Mouse (Mus musculus): ENCODE measurements at regions not wholly inside any gene's neighbourhood (a gene's known extent, or its start where the extent isn't known, plus 50 kb on each side); places are given as distances from the start of the nearest gene placed in this dataset.

DNA sequence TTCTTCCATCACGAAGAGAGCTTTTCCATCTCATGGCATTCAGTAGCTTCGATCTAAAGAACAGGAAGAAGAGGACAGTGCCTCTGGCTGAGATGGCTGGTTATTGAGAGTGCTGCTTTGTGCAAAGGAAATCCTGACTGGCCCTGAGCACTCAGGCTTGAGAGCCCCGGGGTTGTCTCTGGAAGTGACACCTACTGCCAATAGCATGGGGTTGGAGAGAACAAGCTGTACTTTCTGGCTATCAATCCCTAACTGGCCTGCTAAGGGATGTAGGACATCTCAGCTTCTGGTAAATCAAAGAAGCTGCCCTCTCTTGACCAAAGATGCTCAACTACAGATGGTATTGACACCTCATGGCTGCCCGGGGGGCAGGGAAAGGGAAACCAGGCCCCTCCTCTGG lies 178.2 kb upstream of the Serpine2 start:
- no peak overlapping the region for H3K4me3 ChIP-seq (ENCODE audit: low read depth, low read length)
- WGBS: 81% methylated on average over 4 of the region's 4 CpGs

DNA sequence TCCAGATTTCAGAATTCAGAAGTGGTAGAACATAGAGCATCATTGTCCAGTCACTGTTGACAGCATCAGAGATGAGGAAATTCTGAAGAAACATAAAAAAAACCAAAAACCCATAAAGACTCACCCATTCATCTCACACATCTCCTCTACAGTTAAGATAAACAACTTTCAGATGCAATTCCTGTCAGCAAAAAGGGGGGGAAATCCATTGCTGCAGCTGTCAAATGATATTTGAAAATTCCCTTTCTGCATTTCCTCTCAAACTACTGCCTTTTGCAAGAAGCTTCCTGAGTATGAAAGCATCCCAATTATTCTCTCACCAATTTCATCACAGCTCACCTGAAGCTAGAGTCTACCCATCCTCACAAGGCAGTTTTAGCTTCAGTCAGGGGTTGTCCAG lies 177.1 kb upstream of the Serpine2 start:
- no peak overlapping the region for H3K27ac ChIP-seq (ENCODE audit: low read depth, low read length)
- H3K27me3 ChIP-seq (ENCODE audit: control insufficient read depth, insufficient read depth, low read length): no peaks in the 10 kb centered on the region
- no peak overlapping the region for H3K9ac ChIP-seq (ENCODE audit: low read length)
- no peak for ATAC-seq (ENCODE audit: insufficient read depth, low FRiP score, low TSS enrichment)
- DNase-seq (ENCODE audit: low spot score): no peak
- H3K9me3 ChIP-seq (ENCODE audit: control insufficient read depth, low read length): no peaks in the 10 kb centered on the region
- H3K4me3 ChIP-seq (ENCODE audit: low read depth, low read length): no peak overlapping the region
- no peak overlapping the region for H3K4me2 ChIP-seq (ENCODE audit: low read depth)
- H3K4me1 ChIP-seq (ENCODE audit: control insufficient read depth, insufficient read depth, low read length): no peaks in the 10 kb centered on the region
- H3K36me3 ChIP-seq (ENCODE audit: control insufficient read depth, insufficient read depth, low read length): no peaks in the 10 kb centered on the region

More for the DNA sequence above, 178.2 kb upstream of the Serpine2 start:
- no peaks in the 10 kb centered on the region for H3K9me3 ChIP-seq (ENCODE audit: control insufficient read depth, low read length)
- no peaks in the 10 kb centered on the region for H3K4me1 ChIP-seq (ENCODE audit: control insufficient read depth, insufficient read depth, low read length)
- no peaks in the 10 kb centered on the region for H3K36me3 ChIP-seq (ENCODE audit: control insufficient read depth, insufficient read depth, low read length)
- DNase-seq (ENCODE audit: low spot score) (no peak), ATAC-seq (ENCODE audit: insufficient read depth, low FRiP score, low TSS enrichment) (no peak)
- no peaks in the 10 kb centered on the region for H3K27me3 ChIP-seq (ENCODE audit: control insufficient read depth, insufficient read depth, low read length)
- H3K9ac ChIP-seq (ENCODE audit: low read length): no peak overlapping the region
- H3K4me2 ChIP-seq (ENCODE audit: low read depth): no peak overlapping the region
- H3K27ac ChIP-seq (ENCODE audit: low read depth, low read length): no peak overlapping the region

DNA sequence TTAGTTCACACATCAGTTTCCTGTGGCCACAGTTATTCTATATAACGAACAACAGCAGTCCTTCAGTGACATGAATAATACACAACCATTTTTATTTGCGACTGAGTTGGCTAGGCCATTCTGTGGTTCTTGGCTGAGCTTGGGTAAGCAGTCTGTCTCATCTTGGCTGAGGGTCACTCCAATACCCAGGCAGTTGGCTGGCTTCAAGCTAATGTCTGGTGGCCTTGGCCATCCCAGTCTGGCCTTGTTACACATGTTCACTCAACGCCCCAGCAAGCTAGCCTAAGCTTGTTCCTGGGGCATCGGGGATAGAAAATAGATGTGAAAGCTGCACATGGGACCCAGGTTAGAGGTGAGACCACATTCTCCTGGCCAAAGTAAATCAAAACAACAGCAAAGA lies 175.5 kb upstream of the Serpine2 start:
- Histone ChIP-seq H3K9ac (ENCODE audit: low read length) (no peak overlapping the region), H3K36me3 (ENCODE audit: control insufficient read depth, insufficient read depth, low read length) (no peaks in the 10 kb centered on the region), H3K9me3 (ENCODE audit: control insufficient read depth, low read length) (no peaks in the 10 kb centered on the region), H3K27me3 (ENCODE audit: control insufficient read depth, insufficient read depth, low read length) (no peaks in the 10 kb centered on the region), H3K4me2 (ENCODE audit: low read depth) (no peak overlapping the region), H3K4me1 (ENCODE audit: control insufficient read depth, insufficient read depth, low read length) (no peaks in the 10 kb centered on the region), H3K4me3 (ENCODE audit: low read depth, low read length) (no peak overlapping the region), H3K27ac (ENCODE audit: low read depth, low read length) (no peak overlapping the region)
- ATAC-seq (ENCODE audit: insufficient read depth, low FRiP score, low TSS enrichment) (no peak), DNase-seq (ENCODE audit: low spot score) (no peak)
- 99% methylated on average over 4 of the region's 4 CpGs for WGBS

DNA sequence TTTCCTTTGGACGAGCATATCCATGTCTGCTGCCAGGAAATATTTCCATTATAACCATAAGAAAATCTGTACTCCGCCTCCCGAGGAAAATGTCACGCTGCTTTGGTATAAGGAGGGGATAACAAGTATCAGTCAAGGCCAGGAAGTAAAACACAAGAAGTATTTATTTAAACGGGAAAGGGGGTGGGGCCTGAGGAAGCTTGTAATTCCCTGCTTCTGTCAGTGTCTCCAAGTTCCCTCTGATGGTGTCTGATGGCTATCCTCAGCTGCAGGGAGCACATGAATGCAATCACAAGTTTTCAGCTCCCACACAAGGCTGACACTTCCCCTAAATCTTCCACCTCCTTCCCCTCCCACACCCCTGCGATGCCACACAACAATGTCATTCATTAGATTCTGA lies 172.5 kb upstream of the Serpine2 start:
- Histone ChIP-seq H3K36me3 (ENCODE audit: control insufficient read depth, insufficient read depth, low read length) (no peaks in the 10 kb centered on the region), H3K4me2 (ENCODE audit: low read depth) (no peak overlapping the region), H3K9me3 (ENCODE audit: control insufficient read depth, low read length) (no peaks in the 10 kb centered on the region), H3K4me3 (ENCODE audit: low read depth, low read length) (no peak overlapping the region), H3K9ac (ENCODE audit: low read length) (no peak overlapping the region), H3K27ac (ENCODE audit: low read depth, low read length) (no peak overlapping the region), H3K27me3 (ENCODE audit: control insufficient read depth, insufficient read depth, low read length) (no peaks in the 10 kb centered on the region), H3K4me1 (ENCODE audit: control insufficient read depth, insufficient read depth, low read length) (no peaks in the 10 kb centered on the region)
- no peak; the same call in 1 of the 2 replicates for ATAC-seq (ENCODE audit: insufficient read depth, low FRiP score, low TSS enrichment)
- 59% methylated on average over 6 of the region's 6 CpGs for WGBS
- peak; percentile 17 for DNase-seq (ENCODE audit: low spot score)

DNA sequence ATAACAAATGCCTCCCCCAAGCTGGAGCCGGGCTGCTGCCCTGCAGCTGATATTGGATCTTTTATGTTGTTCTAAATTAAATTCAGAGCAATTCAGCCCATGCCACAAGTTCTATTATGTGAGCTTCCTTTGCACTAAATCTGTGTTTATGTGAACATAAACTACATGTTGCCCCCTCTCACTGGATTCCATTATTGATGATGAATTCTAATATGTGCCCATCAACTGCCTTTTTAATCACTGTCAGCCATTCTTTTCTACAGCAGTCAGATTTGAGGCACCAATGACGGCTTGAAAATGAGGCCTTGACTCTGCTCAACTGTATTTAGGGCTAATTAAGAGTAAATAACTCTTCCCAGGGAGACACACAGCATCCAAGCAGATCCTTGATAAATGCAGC lies 172.1 kb upstream of the Serpine2 start:
- DNase-seq (ENCODE audit: low spot score) (no peak), ATAC-seq (ENCODE audit: insufficient read depth, low FRiP score, low TSS enrichment) (no peak)
- Histone ChIP-seq H3K27ac (ENCODE audit: low read depth, low read length) (no peak overlapping the region), H3K4me3 (ENCODE audit: low read depth, low read length) (no peak overlapping the region), H3K36me3 (ENCODE audit: control insufficient read depth, insufficient read depth, low read length) (no peaks in the 10 kb centered on the region), H3K27me3 (ENCODE audit: control insufficient read depth, insufficient read depth, low read length) (no peaks in the 10 kb centered on the region), H3K4me1 (ENCODE audit: control insufficient read depth, insufficient read depth, low read length) (no peaks in the 10 kb centered on the region), H3K9ac (ENCODE audit: low read length) (no peak overlapping the region), H3K4me2 (ENCODE audit: low read depth) (no peak overlapping the region), H3K9me3 (ENCODE audit: control insufficient read depth, low read length) (no peaks in the 10 kb centered on the region)
- WGBS: 42% methylated on average over 2 of the region's 2 CpGs

DNA sequence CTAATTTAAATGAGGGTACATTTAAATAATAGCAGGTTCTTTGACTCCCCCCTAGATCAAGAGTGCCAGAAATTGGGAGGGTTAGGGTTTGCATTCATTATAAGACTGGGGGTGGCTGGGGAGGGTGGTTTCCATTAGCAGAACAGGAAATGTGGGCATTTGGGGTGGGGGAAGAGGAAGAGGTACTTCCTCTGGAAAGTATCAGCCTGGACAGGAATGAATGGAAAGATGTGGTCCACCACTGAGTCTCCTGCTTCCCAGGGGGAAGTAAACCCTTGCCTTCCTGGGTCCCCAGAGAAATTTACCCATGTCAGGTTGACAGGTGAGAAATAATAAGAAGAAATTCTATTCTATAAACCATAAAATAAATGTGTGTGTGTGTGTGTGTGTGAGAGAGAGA lies 171.5 kb upstream of the Serpine2 start:
- Histone ChIP-seq H3K36me3 (ENCODE audit: control insufficient read depth, insufficient read depth, low read length) (no peaks in the 10 kb centered on the region), H3K4me1 (ENCODE audit: control insufficient read depth, insufficient read depth, low read length) (no peaks in the 10 kb centered on the region), H3K9me3 (ENCODE audit: control insufficient read depth, low read length) (no peaks in the 10 kb centered on the region), H3K4me3 (ENCODE audit: low read depth, low read length) (no peak overlapping the region), H3K27ac (ENCODE audit: low read depth, low read length) (no peak overlapping the region), H3K4me2 (ENCODE audit: low read depth) (no peak overlapping the region), H3K27me3 (ENCODE audit: control insufficient read depth, insufficient read depth, low read length) (no peaks in the 10 kb centered on the region), H3K9ac (ENCODE audit: low read length) (no peak overlapping the region)
- DNase-seq (ENCODE audit: low spot score): no peak
- no peak for ATAC-seq (ENCODE audit: insufficient read depth, low FRiP score, low TSS enrichment)

DNA sequence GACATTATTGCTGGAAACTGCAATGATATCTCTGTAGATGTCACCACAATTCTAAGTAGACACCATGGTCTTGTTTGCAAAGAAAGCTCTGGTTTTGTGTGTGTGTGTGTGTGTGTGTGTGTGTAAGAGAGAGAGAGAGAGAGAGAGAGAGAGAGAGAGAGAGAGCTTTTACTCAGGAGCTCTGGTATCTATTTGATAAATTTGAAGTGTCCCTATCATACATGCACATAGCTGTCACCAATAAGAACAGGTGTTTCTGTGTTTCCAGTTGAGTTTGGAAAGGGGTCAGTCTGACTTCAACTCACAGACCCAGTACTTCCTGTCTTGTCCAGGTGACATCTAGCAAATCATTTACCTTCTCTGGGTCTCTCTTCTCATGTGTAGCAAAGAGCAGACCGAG lies 169.7 kb upstream of the Serpine2 start:
- H3K27me3 ChIP-seq (ENCODE audit: control insufficient read depth, insufficient read depth, low read length): no peaks in the 10 kb centered on the region
- no peak overlapping the region for H3K4me3 ChIP-seq (ENCODE audit: low read depth, low read length)
- no peak overlapping the region for H3K27ac ChIP-seq (ENCODE audit: low read depth, low read length)
- H3K9me3 ChIP-seq (ENCODE audit: control insufficient read depth, low read length): no peaks in the 10 kb centered on the region
- ATAC-seq (ENCODE audit: insufficient read depth, low FRiP score, low TSS enrichment) (no peak), DNase-seq (ENCODE audit: low spot score) (no peak)
- H3K36me3 ChIP-seq (ENCODE audit: control insufficient read depth, insufficient read depth, low read length): no peaks in the 10 kb centered on the region
- 82% methylated on average over 1 of the region's 1 CpGs for WGBS
- H3K4me1 ChIP-seq (ENCODE audit: control insufficient read depth, insufficient read depth, low read length): no peaks in the 10 kb centered on the region
- no peak overlapping the region for H3K9ac ChIP-seq (ENCODE audit: low read length)
- no peak overlapping the region for H3K4me2 ChIP-seq (ENCODE audit: low read depth)

DNA sequence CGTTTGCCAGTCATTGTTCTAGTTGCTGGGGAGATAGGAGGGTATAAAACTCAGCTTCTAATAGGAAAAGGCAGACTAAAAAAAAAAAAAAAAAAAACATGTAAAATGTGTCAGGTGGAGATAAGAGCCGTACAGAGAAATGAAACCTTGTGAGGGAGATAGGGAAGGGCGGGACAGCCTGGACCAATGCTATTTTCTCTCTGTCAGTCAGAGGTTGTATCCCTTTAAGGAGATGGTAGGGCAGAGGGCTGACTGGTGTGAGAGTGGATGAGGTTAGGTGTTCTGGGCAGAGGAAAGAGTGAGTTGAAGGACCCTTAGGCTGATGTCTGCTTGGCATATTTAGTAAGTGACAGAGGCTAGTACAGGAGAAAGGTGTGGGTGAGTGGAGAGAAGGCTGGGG lies 169.2 kb upstream of the Serpine2 start:
- H3K4me2 ChIP-seq (ENCODE audit: low read depth): no peak overlapping the region
- WGBS: 82% methylated on average over 3 of the region's 3 CpGs
- H3K4me3 ChIP-seq (ENCODE audit: low read depth, low read length): no peak overlapping the region
- no peaks in the 10 kb centered on the region for H3K4me1 ChIP-seq (ENCODE audit: control insufficient read depth, insufficient read depth, low read length)
- no peaks in the 10 kb centered on the region for H3K36me3 ChIP-seq (ENCODE audit: control insufficient read depth, insufficient read depth, low read length)
- no peaks in the 10 kb centered on the region for H3K27me3 ChIP-seq (ENCODE audit: control insufficient read depth, insufficient read depth, low read length)
- DNase-seq (ENCODE audit: low spot score) (no peak), ATAC-seq (ENCODE audit: insufficient read depth, low FRiP score, low TSS enrichment) (no peak)
- H3K9me3 ChIP-seq (ENCODE audit: control insufficient read depth, low read length): no peaks in the 10 kb centered on the region
- no peak overlapping the region for H3K9ac ChIP-seq (ENCODE audit: low read length)
- no peak overlapping the region for H3K27ac ChIP-seq (ENCODE audit: low read depth, low read length)

DNA sequence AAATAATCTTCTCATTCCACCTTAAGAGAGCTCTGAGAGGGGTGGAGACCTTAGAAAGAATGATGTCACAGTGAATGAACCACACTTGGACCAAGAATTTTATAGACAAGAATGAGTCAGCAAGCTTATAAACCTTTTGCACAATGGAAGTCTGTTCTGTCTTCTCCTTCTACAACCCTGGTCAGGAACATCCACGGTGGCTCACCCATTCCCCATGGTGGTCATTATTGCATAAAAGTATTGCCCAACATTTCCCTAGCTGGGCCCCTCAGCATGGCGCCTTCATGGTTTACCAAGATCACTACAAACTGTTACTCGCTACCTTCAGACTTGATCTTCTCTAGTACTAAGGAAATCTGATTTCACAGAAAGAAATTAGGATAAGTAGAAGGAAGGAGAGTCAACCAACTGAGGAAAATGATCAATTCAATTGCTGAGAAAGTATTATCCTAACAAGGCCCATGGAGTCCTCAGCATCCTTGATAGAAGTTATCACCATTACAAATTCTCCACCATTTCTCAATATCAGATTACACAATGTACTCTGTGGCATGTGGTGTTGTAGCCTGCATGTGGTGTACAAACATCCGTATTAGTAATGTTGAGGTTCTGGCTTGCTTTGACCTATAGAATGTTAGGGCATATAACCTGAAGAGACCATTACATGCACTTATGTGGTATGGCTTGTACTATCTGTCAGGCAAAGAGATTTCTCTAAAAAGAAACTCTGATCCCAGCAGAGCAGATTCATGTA lies 165.1 kb upstream of the Serpine2 start:
- H3K27me3 ChIP-seq (ENCODE audit: control insufficient read depth, insufficient read depth, low read length): no peaks in the 10 kb centered on the region
- DNase-seq (ENCODE audit: low spot score) (no peak), ATAC-seq (ENCODE audit: insufficient read depth, low FRiP score, low TSS enrichment) (no peak)
- WGBS: 91% methylated on average over 4 of the region's 4 CpGs
- H3K27ac ChIP-seq (ENCODE audit: low read depth, low read length): no peak overlapping the region
- no peaks in the 10 kb centered on the region for H3K9me3 ChIP-seq (ENCODE audit: control insufficient read depth, low read length)
- no peaks in the 10 kb centered on the region for H3K36me3 ChIP-seq (ENCODE audit: control insufficient read depth, insufficient read depth, low read length)
- no peak overlapping the region for H3K4me3 ChIP-seq (ENCODE audit: low read depth, low read length)
- no peak overlapping the region for H3K9ac ChIP-seq (ENCODE audit: low read length)
- H3K4me1 ChIP-seq (ENCODE audit: control insufficient read depth, insufficient read depth, low read length): no peaks in the 10 kb centered on the region
- H3K4me2 ChIP-seq (ENCODE audit: low read depth): no peak overlapping the region
